Mouse (Mus musculus) 416B (cell line): Measurements from ENCODE around the gene Arfgef3.

ENCODE experiments used
- DNase-seq: peaks from one replicate; pipeline ENCODE4 v3.0.0; 2011; ENCODE audit warnings: low read depth

Arfgef3 gene

GRCm38 (mm10) chr10:18743286-18744142 is at the start of gene Arfgef3:
Gene Arfgef3, minus strand, starts transcription at chr10:18743949.
- peak; percentile 55 for DNase-seq

GRCm38 (mm10) chr10:18790063-18790462 is 46.3 kb upstream of the Arfgef3 start:
- no peak for DNase-seq

- DNase-seq: no peak
Measured at GRCm38 (mm10) chr10:18788601-18789000, 44.9 kb upstream of the Arfgef3 start.

GRCm38 (mm10) chr10:18786693-18787092 is 42.9 kb upstream of the Arfgef3 start, which contains the start of gene Gm4922:
Gene Gm4922, minus strand, starts transcription at chr10:18786793.
- no peak for DNase-seq

GRCm38 (mm10) chr10:18777546-18777945 is 33.8 kb upstream of the Arfgef3 start:
- DNase-seq: no peak

- no peak for DNase-seq
Measured at GRCm38 (mm10) chr10:18772537-18773179, 28.9 kb upstream of the Arfgef3 start.

- peak; percentile 54 for DNase-seq
Measured at GRCm38 (mm10) chr10:18769909-18770308, 26.2 kb upstream of the Arfgef3 start.

- DNase-seq: peak; percentile 52
Measured at GRCm38 (mm10) chr10:18760241-18760640, 16.5 kb upstream of the Arfgef3 start.

GRCm38 (mm10) chr10:18750057-18750456 is 6.3 kb upstream of the Arfgef3 start:
- no peak for DNase-seq

- DNase-seq: no peak
Measured at GRCm38 (mm10) chr10:18742086-18742485, 1.7 kb downstream of the Arfgef3 start.

GRCm38 (mm10) chr10:18741024-18741423 is 2.7 kb downstream of the Arfgef3 start:
- DNase-seq: no peak

- no peak for DNase-seq
Measured at GRCm38 (mm10) chr10:18728548-18728947, 15.2 kb downstream of the Arfgef3 start.

GRCm38 (mm10) chr10:18711436-18711835 is 32.3 kb downstream of the Arfgef3 start:
- DNase-seq: no peak

- DNase-seq: no peak
Measured at GRCm38 (mm10) chr10:18710949-18711348, 32.8 kb downstream of the Arfgef3 start.

- no peak for DNase-seq
Measured at GRCm38 (mm10) chr10:18709836-18710235, 33.9 kb downstream of the Arfgef3 start.

GRCm38 (mm10) chr10:18708641-18709040 is 35.1 kb downstream of the Arfgef3 start:
- no peak for DNase-seq

- DNase-seq: no peak
Measured at GRCm38 (mm10) chr10:18704393-18705120, 39.2 kb downstream of the Arfgef3 start.

- no peak for DNase-seq
Measured at GRCm38 (mm10) chr10:18701517-18701916, 42.2 kb downstream of the Arfgef3 start.

- DNase-seq: no peak
Measured at GRCm38 (mm10) chr10:18700117-18700516, 43.6 kb downstream of the Arfgef3 start.

GRCm38 (mm10) chr10:18699151-18699550 is 44.6 kb downstream of the Arfgef3 start:
- DNase-seq: no peak

GRCm38 (mm10) chr10:18696461-18696860 is 47.3 kb downstream of the Arfgef3 start:
- no peak for DNase-seq

GRCm38 (mm10) chr10:18688234-18688633 is 55.5 kb downstream of the Arfgef3 start:
- peak; percentile 39 for DNase-seq
